8 mouse cellular contexts compared by ENCODE assay signal in the genomic region with DNA sequence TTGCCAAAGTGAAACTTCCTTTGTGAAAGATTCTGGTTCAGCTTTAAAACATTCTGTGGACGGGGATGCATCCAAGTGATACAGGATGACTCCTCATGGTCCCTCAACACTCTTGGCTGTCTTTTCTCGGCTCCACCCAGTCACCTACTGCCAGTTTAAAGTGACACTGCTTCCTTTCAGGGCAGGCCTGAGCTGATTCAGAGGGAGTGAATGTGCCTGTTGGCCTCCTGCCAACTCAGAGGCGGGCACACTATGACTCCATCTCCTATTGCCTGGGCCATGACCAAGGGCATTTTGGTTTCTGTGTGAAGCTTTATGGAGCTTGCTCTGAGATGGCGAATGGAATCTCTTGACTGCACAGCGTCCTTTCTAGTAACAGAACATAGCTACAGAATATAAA.
DNase-seq lines count a peak whose midpoint lies in the region; ATAC-seq and TF ChIP-seq lines count a peak whose summit lies in the region.

No protein-coding gene starts in this region.

- TF ChIP-seq CTCF in cerebellum, adult 2 months (IDR thresholded peaks at IDR 0.05; ENCODE audit: borderline replicate concordance, insufficient read depth, low read depth, low read length) = no peak

- intact Hi-C loops in gastrocnemius, postnatal 36 days (cut with DNase I) = no loop called here

- ATAC-seq in cerebellum, adult (ENCODE audit: insufficient number of reproducible peaks, low FRiP score, low TSS enrichment) = no peak
- ATAC-seq in megakaryocyte progenitor cell, adult 5-6 weeks (replicated peaks; ENCODE audit: poor library complexity) = peak; percentile 83

- 22% methylated on average over 5 of the region's 5 CpGs for WGBS in cerebellum, adult 2 months

- H3K4me3 ChIP-seq in cerebellum, adult 2 months (replicated peaks; ENCODE audit: insufficient read depth, low read depth, low read length) = no peak overlapping the region

- no peak overlapping the region for H3K27ac ChIP-seq in cerebellum, adult 2 months (ENCODE audit: insufficient read depth, low read length)

- H3K27me3 ChIP-seq in cerebellum, adult 2 months (ENCODE audit: control insufficient read depth, insufficient read depth, low read length) = no peaks in the 10 kb centered on the region; the same call in 1 of the 2 replicates

- no peaks in the 10 kb centered on the region for H3K4me1 ChIP-seq in cerebellum, adult 2 months (ENCODE audit: control insufficient read depth, insufficient read depth, low read length)

- TF ChIP-seq POLR2A in cerebellum, adult 2 months (IDR thresholded peaks at IDR 0.05; ENCODE audit: borderline replicate concordance, insufficient read depth, low read length) = no peak

- peak; percentile 19 to 42 for DNase-seq in cerebellum, adult 2 months
- DNase-seq in retina, postnatal 1 day = peak; percentile 75
- no peak for DNase-seq in retina, embryonic 14.5 days (ENCODE audit: low spot score)
- DNase-seq in gastrocnemius, postnatal 36 days = peak; percentile 38 to 49
- DNase-seq in kidney, adult 18-20 months = peak; percentile 45
- peak; percentile 19 to 34 for DNase-seq in thymus, postnatal 36 days
